Mouse (Mus musculus) kidney, adult 2 months (tissue): ENCODE data around the gene Calcrl.

ENCODE experiments used
- CTCF ChIP-seq: fragments of 200-500 bp; conservative IDR thresholded peaks from 2 replicates; pipeline ENCODE4 v1.5.1; 2011; ENCODE audit warnings: low read depth, mild to moderate bottlenecking, control low read depth, low read length, moderate library complexity, mixed read lengths; ENCODE audit not compliant: insufficient read depth, insufficient read length
- POLR2A ChIP-seq: fragments of 200-500 bp; IDR thresholded peaks from one replicate; pipeline ENCODE4 v1.6.1; 2011; ENCODE audit warnings: low read depth, low read length, control low read depth

DNA sequence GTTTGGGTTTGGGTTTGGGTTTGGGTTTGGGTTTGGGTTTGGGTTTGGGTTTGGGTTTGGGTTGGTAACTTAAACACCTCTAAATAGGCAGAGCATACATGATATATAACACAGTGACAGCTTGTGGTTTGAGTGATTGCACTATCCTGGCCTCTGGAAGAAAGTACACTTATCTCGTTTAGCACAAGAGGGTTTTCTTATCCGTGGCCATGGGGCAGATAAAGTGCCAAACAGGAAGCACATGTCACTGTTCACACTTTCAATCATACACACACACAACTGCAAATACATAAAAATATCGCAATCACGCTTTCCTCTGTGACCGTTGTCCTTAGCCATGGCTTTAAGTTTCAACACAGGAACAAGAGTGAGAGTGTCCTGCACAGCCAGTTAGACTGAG, 56.0 kb downstream of the Calcrl start:
- TF ChIP-seq CTCF (no peak), POLR2A (no peak)
